Mouse (Mus musculus): ENCODE data around the gene Rabggta. TPM values are rescaled to one million over a fixed set of nuclear protein-coding genes. Genes with fewer than 3 reads are reported as not detected.
A peak's percentile ranks its signal among the peaks of the same experiment; 100 is the strongest.
"Not testable (repeated sequence)": the region's sequence is repeated elsewhere in the genome, so short reads cannot be mapped to it uniquely, and the experiment has no call there.

Gene Rabggta
- total RNA-seq (2021) = 10 to 100 TPM; 11.4 to 13.7 TPM
- long read RNA-seq, experiment 1, transcript Rabggta-202 (17 exons, 1,886 nt) = major isoform, 14 of 22 reads
- long read RNA-seq, experiment 1, partial matches to known transcripts = 2 of 22 reads
- long read RNA-seq, experiment 1, other reads (novel, unspliced or antisense) = 3 of 22 reads
- long read RNA-seq, experiment 2, transcript Rabggta-202 (17 exons, 1,886 nt) = major isoform, 15 of 26 reads
- long read RNA-seq, experiment 2, partial matches to known transcripts = 2 of 26 reads
- long read RNA-seq, experiment 2, other reads (novel, unspliced or antisense) = 4 of 26 reads

- peak; percentile 94 to 95 for DNase-seq
- intact Hi-C loops (cut with DNase I) = loop anchor here (2.0 kb wide), 1 partner anchor 39 kb away; no protein-coding TSS in a partner anchor
Observed at GRCm38 (mm10) chr14:55721700-55722437, at the start of gene Rabggta. Rabggta (minus strand) TSS chr14:55722263.

- intact Hi-C loops (cut with DNase I) = no loop called here
Observed at GRCm38 (mm10) chr14:55769087-55769703, 47.1 kb upstream of the Rabggta start.

GRCm38 (mm10) chr14:55768555-55768954 lies 46.5 kb upstream of the Rabggta start:
- intact Hi-C loops (cut with DNase I) = no loop called here
- no peak for DNase-seq

More at GRCm38 (mm10) chr14:55769087-55769703, 47.1 kb upstream of the Rabggta start:
- no peak for DNase-seq

- intact Hi-C loops (cut with DNase I) = no loop called here
- DNase-seq = peak; percentile 64 to 72
Observed at GRCm38 (mm10) chr14:55767519-55768414, 45.7 kb upstream of the Rabggta start.

- no peak for DNase-seq
- intact Hi-C loops (cut with DNase I) = no loop called here
Observed at GRCm38 (mm10) chr14:55765696-55766095, 43.6 kb upstream of the Rabggta start, which contains the start of gene Ltb4r1. Ltb4r1 (plus strand) TSS chr14:55765962.

- intact Hi-C loops (cut with DNase I) = no loop called here
- no peak for DNase-seq
Observed at GRCm38 (mm10) chr14:55763166-55763565, 41.1 kb upstream of the Rabggta start.

GRCm38 (mm10) chr14:55762001-55762821 lies 40.1 kb upstream of the Rabggta start:
- peak; percentile 64 to 74 for DNase-seq

GRCm38 (mm10) chr14:55761163-55761562 lies 39.1 kb upstream of the Rabggta start, which contains the start of gene Ltb4r2:
Ltb4r2 (plus strand) TSS chr14:55761428.
- intact Hi-C loops (cut with DNase I) = no loop called here
- DNase-seq = no peak

More at GRCm38 (mm10) chr14:55762001-55762821, 40.1 kb upstream of the Rabggta start:
- intact Hi-C loops (cut with DNase I) = no loop called here

- DNase-seq = peak; percentile 84 to 91
- intact Hi-C loops (cut with DNase I) = not testable (repeated sequence)
Observed at GRCm38 (mm10) chr14:55760156-55760555, 38.1 kb upstream of the Rabggta start.

GRCm38 (mm10) chr14:55758363-55758784 lies 36.3 kb upstream of the Rabggta start, which contains the start of gene Cideb:
Cideb (minus strand) TSS chr14:55758458.
- intact Hi-C loops (cut with DNase I) = no loop called here
- DNase-seq = peak; percentile 37 to 62

- intact Hi-C loops (cut with DNase I) = no loop called here
- no peak for DNase-seq
Observed at GRCm38 (mm10) chr14:55757566-55757965, 35.5 kb upstream of the Rabggta start.

GRCm38 (mm10) chr14:55747051-55747847 lies 25.2 kb upstream of the Rabggta start:
- intact Hi-C loops (cut with DNase I) = loop anchor here (10.0 kb wide), 1 partner anchor 252 kb away; the partner anchor contains the start of gene Carmil3

GRCm38 (mm10) chr14:55745861-55746237 lies 23.8 kb upstream of the Rabggta start:
- intact Hi-C loops (cut with DNase I) = loop anchor here (2.0 to 10.0 kb wide), 2 partner anchors 115 to 251 kb away; partner anchors contain the start of gene Carmil3
- no peak for DNase-seq

More at GRCm38 (mm10) chr14:55747051-55747847, 25.2 kb upstream of the Rabggta start:
- no peak for DNase-seq

- peak; percentile 89 to 92 for DNase-seq
- intact Hi-C loops (cut with DNase I) = loop anchor here (2.0 to 10.0 kb wide), 2 partner anchors 115 to 251 kb away; partner anchors contain the start of gene Carmil3
Observed at GRCm38 (mm10) chr14:55745180-55745860, 23.3 kb upstream of the Rabggta start, which contains the start of the genes Dhrs1 and Nop9. Dhrs1 (minus strand) TSS chr14:55745690. Nop9 (plus strand) TSS chr14:55745693.

- intact Hi-C loops (cut with DNase I) = loop anchor here (1.0 to 10.0 kb wide), 3 partner anchors 61 to 249 kb away; partner anchors contain the start of gene Carmil3
- peak; percentile 87 to 94 for DNase-seq
Observed at GRCm38 (mm10) chr14:55743711-55744110, 21.6 kb upstream of the Rabggta start.

GRCm38 (mm10) chr14:55737086-55737687 lies 15.1 kb upstream of the Rabggta start:
- intact Hi-C loops (cut with DNase I) = no loop called here
- DNase-seq = no peak

GRCm38 (mm10) chr14:55735758-55736157 lies 13.7 kb upstream of the Rabggta start:
- DNase-seq = no peak
- intact Hi-C loops (cut with DNase I) = no loop called here
